Mouse (Mus musculus) urinary bladder, adult 18-20 months (tissue): ENCODE results near the gene Dync1i1.

Experiments
- DNase-seq, 2 experiments: peaks; one replicate each; pipeline ENCODE4 v3.0.0; 2022; ENCODE audit warnings: low spot score in 2 of 2, mixed read lengths in 2 of 2

The Dync1i1 gene

GRCm38 (mm10) chr6:5967545-5967944 lies 242.1 kb downstream of the Dync1i1 start:
- DNase-seq = no peak

DNA sequence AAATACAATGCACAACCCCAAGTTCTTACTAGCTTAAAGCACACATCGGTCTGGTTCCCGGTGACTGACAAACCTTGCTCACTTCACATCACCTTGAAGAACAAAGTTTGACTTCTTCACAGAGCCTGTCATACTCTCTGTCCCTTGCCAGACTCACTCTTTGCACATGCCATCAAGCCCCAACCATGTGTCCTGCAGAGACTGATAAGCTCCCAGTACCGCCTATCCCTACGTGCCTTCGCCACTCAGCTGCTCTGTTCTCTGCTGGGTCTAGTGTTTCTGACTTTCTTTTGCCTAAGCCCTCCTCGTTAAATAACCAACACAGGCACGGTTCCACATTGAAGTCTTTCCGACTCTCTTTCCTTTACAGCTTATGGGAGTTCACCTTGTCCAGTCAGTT lies 244.2 kb downstream of the Dync1i1 start:
- no peak for DNase-seq

DNA sequence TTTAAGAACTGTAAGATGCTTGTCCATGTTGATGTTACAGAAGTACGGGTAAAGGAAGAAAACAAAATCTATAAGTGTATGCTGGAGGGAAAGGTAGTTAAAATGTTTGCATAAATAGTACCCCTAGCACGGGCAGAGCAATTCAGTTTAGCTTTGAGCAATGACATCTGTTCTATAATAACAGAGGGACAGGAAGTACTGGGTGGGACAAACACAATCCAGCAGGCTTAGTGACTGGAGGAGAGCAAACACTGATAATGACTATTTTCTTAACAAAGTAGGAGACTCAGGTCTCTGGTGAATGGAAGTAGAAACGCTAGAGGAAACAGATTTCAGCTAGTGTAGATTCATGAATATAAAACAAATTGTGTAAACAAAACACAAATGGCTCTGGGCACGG lies 250.8 kb downstream of the Dync1i1 start:
- no peak for DNase-seq

DNA sequence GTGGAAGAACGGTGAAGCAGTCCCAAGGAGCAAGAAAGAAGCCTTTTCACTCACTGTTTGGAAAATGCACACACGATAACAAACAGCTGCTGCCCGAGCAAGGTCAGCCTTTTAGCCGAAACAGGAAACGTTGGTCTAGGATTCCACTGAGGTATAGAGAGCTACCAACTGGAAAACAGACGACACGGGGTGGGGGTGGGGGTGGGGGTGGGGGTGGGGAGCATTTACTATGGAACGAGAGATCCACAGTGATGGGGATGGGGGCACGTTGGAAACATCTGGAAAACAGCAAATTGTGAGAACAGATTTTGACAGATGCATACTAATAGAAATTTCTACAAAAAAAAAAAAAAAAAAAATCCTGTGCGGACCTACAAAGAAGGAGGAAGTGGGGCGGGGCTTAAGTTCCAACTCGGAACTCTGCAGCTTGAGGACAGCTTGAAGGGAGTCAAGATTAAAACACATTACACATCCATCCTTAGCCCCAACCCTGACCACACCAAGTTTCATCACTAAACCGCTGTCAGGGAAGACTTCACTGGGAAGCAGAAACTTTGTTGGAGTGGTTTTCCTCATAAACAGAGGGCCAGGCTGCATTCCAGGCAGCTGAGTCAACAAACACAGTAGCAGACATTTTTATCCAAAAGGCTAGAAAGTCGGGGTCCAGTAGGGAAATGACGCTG lies 251.9 kb downstream of the Dync1i1 start:
- DNase-seq = peak in 1 of 2 experiments; percentile 8

GRCm38 (mm10) chr6:5991243-5991642 lies 265.8 kb downstream of the Dync1i1 start:
- DNase-seq = no peak

- DNase-seq = peak; percentile 6 to 14
Measured at GRCm38 (mm10) chr6:5991817-5992755, 266.6 kb downstream of the Dync1i1 start.

- DNase-seq = no peak
Measured at GRCm38 (mm10) chr6:5993056-5993455, 267.6 kb downstream of the Dync1i1 start.

GRCm38 (mm10) chr6:5997535-5997934 lies 272.1 kb downstream of the Dync1i1 start:
- no peak for DNase-seq

GRCm38 (mm10) chr6:6002061-6002460 lies 276.6 kb downstream of the Dync1i1 start:
- DNase-seq = no peak

GRCm38 (mm10) chr6:6004756-6005485 lies 279.5 kb downstream of the Dync1i1 start:
- DNase-seq = peak in 1 of 2 experiments; percentile 7

GRCm38 (mm10) chr6:6005762-6006431 lies 280.5 kb downstream of the Dync1i1 start:
- DNase-seq = peak; percentile 45 to 51

DNA sequence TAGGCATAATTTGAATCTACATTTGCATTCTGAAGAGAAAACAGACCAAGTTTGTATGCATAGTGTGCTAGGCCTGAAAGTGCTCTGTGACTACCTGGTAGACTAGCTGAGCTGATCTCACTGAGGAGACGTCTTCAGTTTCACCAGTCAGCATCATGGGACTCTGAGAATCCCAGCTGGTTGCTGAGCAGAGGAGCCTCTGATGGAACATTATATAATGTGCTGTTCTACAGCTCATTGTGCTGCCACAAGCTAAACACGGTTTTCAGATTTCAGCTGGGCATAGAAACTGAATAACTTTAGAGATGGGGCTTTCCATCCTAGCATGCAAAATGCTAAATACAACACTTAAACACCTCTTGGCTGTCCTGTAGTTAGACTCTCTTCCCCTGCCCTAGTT lies 285.9 kb downstream of the Dync1i1 start:
- no peak for DNase-seq

DNA sequence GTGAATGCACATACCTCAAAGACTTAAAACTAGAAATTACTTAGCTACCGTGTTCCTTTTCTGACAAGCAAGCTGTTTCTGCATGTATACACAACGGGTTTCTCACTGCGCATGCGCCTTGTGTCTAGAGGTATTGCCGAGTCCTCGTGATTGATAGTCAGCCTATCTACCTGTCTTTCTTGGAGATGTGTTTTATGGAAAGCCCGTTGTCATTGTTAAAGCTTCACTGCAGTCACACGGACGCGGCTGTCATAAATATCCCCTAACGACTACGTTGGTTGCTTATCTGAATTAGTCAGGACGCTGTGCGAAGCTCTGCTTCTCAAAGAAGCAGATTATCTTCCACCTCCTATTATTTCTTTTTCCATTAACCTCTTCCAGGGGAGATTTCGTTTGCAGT lies 290.2 kb downstream of the Dync1i1 start:
- DNase-seq = no peak

DNA sequence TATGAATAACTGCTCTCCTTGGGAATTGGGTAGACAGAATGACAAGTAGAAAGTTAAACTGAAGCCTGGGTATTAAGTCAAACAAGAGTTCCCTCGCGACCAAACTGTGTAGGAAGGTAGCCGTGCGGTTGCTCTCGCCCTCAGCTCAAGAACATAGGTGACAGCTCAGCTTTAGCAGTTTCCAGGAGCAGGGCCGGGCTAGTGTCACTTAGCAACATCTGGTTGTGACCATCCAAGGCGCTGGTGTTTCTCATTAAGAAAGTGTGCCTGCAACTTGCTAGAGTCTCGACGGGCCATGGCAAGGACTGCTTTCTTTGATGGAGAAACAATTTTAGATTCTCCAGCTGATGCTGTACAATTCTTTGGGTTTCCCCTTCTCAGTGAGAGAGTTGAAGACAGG lies 291.5 kb downstream of the Dync1i1 start:
- DNase-seq = no peak

GRCm38 (mm10) chr6:6023976-6024375 lies 298.5 kb downstream of the Dync1i1 start:
- no peak for DNase-seq

GRCm38 (mm10) chr6:6027664-6028063 lies 302.2 kb downstream of the Dync1i1 start:
- no peak for DNase-seq

DNA sequence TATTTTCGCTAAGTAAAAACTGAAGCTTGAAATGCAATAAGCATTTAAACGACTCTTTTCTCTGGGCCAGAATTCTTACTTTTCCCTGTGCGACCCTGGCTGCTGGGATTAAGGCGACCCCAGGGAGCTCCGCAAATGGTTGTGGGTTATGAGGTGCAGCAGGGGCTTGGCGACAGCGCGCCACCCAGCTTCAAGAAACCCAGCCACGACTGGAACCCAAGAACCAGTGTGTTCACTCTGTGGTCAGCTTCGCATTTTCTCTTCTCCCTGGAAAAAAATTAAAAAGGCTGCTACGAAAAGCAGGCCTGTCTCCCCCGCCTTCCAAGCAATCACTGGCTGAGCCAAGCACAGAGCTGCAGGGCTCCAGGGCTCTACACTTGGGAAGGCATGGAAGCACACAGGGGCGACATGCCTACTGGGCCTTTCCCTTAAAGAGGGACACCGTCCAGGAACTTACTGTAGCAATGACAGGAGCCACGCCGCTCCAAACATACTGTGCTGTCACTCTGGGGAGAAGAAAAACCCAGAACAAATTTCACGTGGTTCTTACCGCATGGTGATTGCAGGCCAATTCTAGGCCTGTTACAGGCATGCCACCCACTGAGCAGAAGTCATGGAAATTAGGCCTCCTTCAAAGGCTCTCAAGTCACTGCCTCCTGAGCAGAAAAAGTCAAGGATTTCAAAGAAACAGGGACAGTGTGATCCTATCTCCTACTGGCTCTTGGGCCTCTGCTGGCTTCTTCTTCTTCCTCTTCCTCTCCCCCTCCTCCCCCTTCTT lies 313.5 kb downstream of the Dync1i1 start:
- no peak for DNase-seq

GRCm38 (mm10) chr6:6046729-6047424 lies 321.4 kb downstream of the Dync1i1 start:
- DNase-seq = no peak

GRCm38 (mm10) chr6:6052696-6053095 lies 327.3 kb downstream of the Dync1i1 start:
- no peak for DNase-seq

GRCm38 (mm10) chr6:6053946-6054345 lies 328.5 kb downstream of the Dync1i1 start:
- DNase-seq = no peak
